Mouse (Mus musculus): ENCODE results near the gene Lpp. TPM values are rescaled to one million over a fixed set of nuclear protein-coding genes. Genes with fewer than 3 reads are reported as not detected.
"Not testable (repeated sequence)": the region's sequence is repeated elsewhere in the genome, so short reads cannot be mapped to it uniquely, and the experiment has no call there.

Gene Lpp
- total RNA-seq, 1 experiment from 2014 or later: 24.1 TPM

- ATAC-seq (ENCODE audit: extremely low read depth, insufficient number of reproducible peaks, low FRiP score, poor library complexity, severe bottlenecking): no peak
Measured at GRCm38 (mm10) chr16:24960901-24961806, 567.8 kb downstream of the Lpp start.

- ATAC-seq (ENCODE audit: extremely low read depth, insufficient number of reproducible peaks, low FRiP score, poor library complexity, severe bottlenecking): peak; percentile 61; the same call in 1 of the 2 replicates
Measured at GRCm38 (mm10) chr16:24964311-24964710, 571.0 kb downstream of the Lpp start.

- no peak for ATAC-seq (ENCODE audit: extremely low read depth, insufficient number of reproducible peaks, low FRiP score, poor library complexity, severe bottlenecking)
Measured at GRCm38 (mm10) chr16:24965091-24965490, 571.8 kb downstream of the Lpp start.

GRCm38 (mm10) chr16:24966460-24966859 is 573.2 kb downstream of the Lpp start:
- no peak for ATAC-seq (ENCODE audit: extremely low read depth, insufficient number of reproducible peaks, low FRiP score, poor library complexity, severe bottlenecking)

GRCm38 (mm10) chr16:24973009-24973631 is 579.8 kb downstream of the Lpp start:
- peak; percentile 13; the same call in 1 of the 2 replicates for ATAC-seq (ENCODE audit: extremely low read depth, insufficient number of reproducible peaks, low FRiP score, poor library complexity, severe bottlenecking)

- no peak for ATAC-seq (ENCODE audit: extremely low read depth, insufficient number of reproducible peaks, low FRiP score, poor library complexity, severe bottlenecking)
Measured at GRCm38 (mm10) chr16:24977771-24978170, 584.5 kb downstream of the Lpp start.

- no peak for ATAC-seq (ENCODE audit: extremely low read depth, insufficient number of reproducible peaks, low FRiP score, poor library complexity, severe bottlenecking)
Measured at GRCm38 (mm10) chr16:24978226-24978625, 584.9 kb downstream of the Lpp start.

- ATAC-seq (ENCODE audit: extremely low read depth, insufficient number of reproducible peaks, low FRiP score, poor library complexity, severe bottlenecking): no peak
Measured at GRCm38 (mm10) chr16:24979391-24979790, 586.1 kb downstream of the Lpp start.

- no peak for ATAC-seq (ENCODE audit: extremely low read depth, insufficient number of reproducible peaks, low FRiP score, poor library complexity, severe bottlenecking)
Measured at GRCm38 (mm10) chr16:24982828-24983227, 589.5 kb downstream of the Lpp start.

GRCm38 (mm10) chr16:24990331-24990730 is 597.0 kb downstream of the Lpp start:
- no peak for ATAC-seq (ENCODE audit: extremely low read depth, insufficient number of reproducible peaks, low FRiP score, poor library complexity, severe bottlenecking)

GRCm38 (mm10) chr16:24991059-24991541 is 597.8 kb downstream of the Lpp start:
- ATAC-seq (ENCODE audit: extremely low read depth, insufficient number of reproducible peaks, low FRiP score, poor library complexity, severe bottlenecking): no peak

- ATAC-seq (ENCODE audit: extremely low read depth, insufficient number of reproducible peaks, low FRiP score, poor library complexity, severe bottlenecking): no peak
Measured at GRCm38 (mm10) chr16:24991995-24992394, 598.7 kb downstream of the Lpp start.

- no peak for ATAC-seq (ENCODE audit: extremely low read depth, insufficient number of reproducible peaks, low FRiP score, poor library complexity, severe bottlenecking)
Measured at GRCm38 (mm10) chr16:24992494-24992893, 599.2 kb downstream of the Lpp start.

GRCm38 (mm10) chr16:25010980-25011877 is 617.9 kb downstream of the Lpp start:
- no peak for ATAC-seq (ENCODE audit: extremely low read depth, insufficient number of reproducible peaks, low FRiP score, poor library complexity, severe bottlenecking)

- ATAC-seq (ENCODE audit: extremely low read depth, insufficient number of reproducible peaks, low FRiP score, poor library complexity, severe bottlenecking): no peak
Measured at GRCm38 (mm10) chr16:25012938-25013337, 619.6 kb downstream of the Lpp start.

- ATAC-seq (ENCODE audit: extremely low read depth, insufficient number of reproducible peaks, low FRiP score, poor library complexity, severe bottlenecking): no peak
Measured at GRCm38 (mm10) chr16:25016261-25016836, 623.0 kb downstream of the Lpp start.

GRCm38 (mm10) chr16:25017046-25017445 is 623.7 kb downstream of the Lpp start:
- ATAC-seq (ENCODE audit: extremely low read depth, insufficient number of reproducible peaks, low FRiP score, poor library complexity, severe bottlenecking): no peak

- not testable (repeated sequence) for ATAC-seq (ENCODE audit: extremely low read depth, insufficient number of reproducible peaks, low FRiP score, poor library complexity, severe bottlenecking)
Measured at GRCm38 (mm10) chr16:25021743-25022359, 628.5 kb downstream of the Lpp start.
